Mouse (Mus musculus): ENCODE measurements at regions not wholly inside any gene's neighbourhood (a gene's known extent, or its start where the extent isn't known, plus 50 kb on each side); places are given as distances from the start of the nearest gene placed in this dataset.

DNA sequence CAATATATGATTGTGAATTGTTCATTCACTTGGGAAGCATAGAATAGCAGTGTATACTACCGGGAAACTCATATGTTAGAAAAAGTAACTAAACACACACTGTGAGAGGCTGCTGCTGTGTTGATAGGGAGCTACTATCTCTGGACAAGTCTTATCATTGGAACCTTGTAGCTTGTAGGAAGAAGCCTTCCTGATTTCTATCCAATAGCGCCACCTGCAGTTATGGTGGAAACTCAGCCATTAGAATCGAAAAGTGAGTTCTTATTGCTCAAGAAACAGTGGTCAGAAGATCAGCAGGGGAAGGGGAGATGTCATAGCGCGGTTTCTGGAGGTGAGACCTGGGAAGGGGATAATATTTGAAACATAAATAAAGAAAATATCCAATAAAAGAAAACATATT, 1245.1 kb upstream of the Cdh6 start:
- DNase-seq (ENCODE audit: low spot score): peak; percentile 2

DNA sequence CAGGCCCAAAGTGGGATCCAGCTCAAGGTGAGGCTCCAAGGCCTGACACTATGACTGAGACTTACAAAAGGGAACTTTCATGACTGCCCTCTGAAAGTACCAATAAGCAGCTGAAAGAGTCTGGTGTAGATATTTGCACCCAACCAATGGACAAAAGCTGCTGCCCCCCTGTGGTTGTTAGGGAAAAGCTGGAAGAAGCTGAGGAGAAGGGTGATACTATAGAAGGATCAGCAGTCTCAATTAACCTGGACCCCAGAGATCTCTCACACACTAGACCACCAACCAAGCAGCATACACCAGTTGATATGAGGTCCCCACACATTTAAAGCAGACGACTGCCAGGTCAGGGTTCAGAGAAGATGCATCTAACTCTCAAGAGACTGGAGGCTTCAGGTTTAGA, 1211.9 kb upstream of the Cdh6 start:
- DNase-seq (ENCODE audit: low spot score): no peak

DNA sequence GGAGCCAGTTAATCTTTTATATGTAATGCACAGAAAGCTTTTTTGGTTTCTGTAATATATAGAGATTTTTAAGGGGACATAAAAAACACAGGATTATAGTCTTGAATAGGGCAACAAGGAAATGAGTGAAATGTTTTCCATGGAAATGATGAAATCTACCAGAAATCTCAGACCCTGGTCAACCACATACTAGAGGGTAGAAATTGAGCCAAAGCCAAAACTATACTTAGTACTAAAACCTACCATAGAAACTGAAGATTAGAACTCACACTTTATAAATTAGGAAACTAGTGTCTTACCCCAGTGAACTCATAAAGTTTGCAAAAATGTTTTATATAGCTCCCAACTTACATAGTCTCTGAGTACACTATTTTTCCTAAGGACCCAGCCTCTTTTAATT, 1204.9 kb upstream of the Cdh6 start:
- DNase-seq (ENCODE audit: low spot score): no peak

Data from layer of hippocampus, adult 9-10 months (tissue).